Mouse (Mus musculus) liver, embryonic 14.5 days (tissue): ENCODE data around the gene Gnaq. TPM values are rescaled to one million over a fixed set of nuclear protein-coding genes. Genes with fewer than 3 reads are reported as not detected.

Experiments used
- ATAC-seq: fragments of 200-750 bp; cut with Nextera tagmentation; 2 replicates; pipeline ENCODE4 v1.8.0; 2017; ENCODE audit warnings: moderate number of reproducible peaks, mild to moderate bottlenecking, moderate library complexity; ENCODE audit not compliant: insufficient read depth
- DNase-seq, 3 experiments: peaks; one replicate each; pipeline ENCODE4 v3.0.0-alpha.2; 2012 to 2013; ENCODE audit warnings: low read depth in 3 of 3, low spot score in 3 of 3
- H3K27ac ChIP-seq: fragments of 300-500 bp; sonication (generic); 2 replicates; pipeline ENCODE4 v1.5.1; 2014; ENCODE audit warnings: moderate library complexity, mild to moderate bottlenecking, control low read depth, inconsistent platforms
- H3K27me3 ChIP-seq: fragments of 300-500 bp; sonication (generic); 2 replicates; pipeline ENCODE4 v1.6.1; 2014; ENCODE audit warnings: mild to moderate bottlenecking, low read length, moderate library complexity; ENCODE audit not compliant: control insufficient read depth, insufficient read depth
- H3K36me3 ChIP-seq: fragments of 300-500 bp; sonication (generic); replicated peaks from 2 replicates; pipeline ENCODE4 v1.6.1; 2014; ENCODE audit warnings: low read depth; ENCODE audit not compliant: control insufficient read depth, insufficient read depth
- H3K4me1 ChIP-seq, 2 experiments: fragments of 200-500 bp in 1 of 2; fragments of 300-500 bp in 1 of 2; sonication (generic) in 1 of 2; replicated peaks; 2 replicates each; pipeline ENCODE4 v1.6.1; 2012 to 2014; ENCODE audit warnings: antibody characterized with exemption in 1 of 2, inconsistent platforms in 1 of 2, low read length in 1 of 2; ENCODE audit not compliant: control insufficient read depth in 2 of 2, insufficient read depth in 2 of 2
- H3K4me2 ChIP-seq: fragments of 300-500 bp; sonication (generic); 2 replicates; pipeline ENCODE4 v1.6.1; 2014; ENCODE audit warnings: low read depth, mild to moderate bottlenecking, control low read depth, moderate library complexity
- H3K4me3 ChIP-seq, 2 experiments: fragments of 200-500 bp in 1 of 2; fragments of 300-500 bp in 1 of 2; sonication (generic) in 1 of 2; 2 replicates each; pipeline ENCODE4 v1.5.1; 2012 to 2014; ENCODE audit warnings: low read depth in 2 of 2, low read length in 2 of 2, mild to moderate bottlenecking in 2 of 2, control low read depth in 1 of 2, inconsistent platforms in 1 of 2, moderate library complexity in 1 of 2; ENCODE audit not compliant: insufficient read depth in 1 of 2
- H3K9ac ChIP-seq: fragments of 300-500 bp; sonication (generic); replicated peaks from 2 replicates; pipeline ENCODE4 v1.6.1; 2014; ENCODE audit warnings: mild to moderate bottlenecking, control low read depth, moderate library complexity
- H3K9me3 ChIP-seq: fragments of 300-500 bp; sonication (generic); 2 replicates; pipeline ENCODE4 v1.6.1; 2016; ENCODE audit warnings: low read length, mixed read lengths; ENCODE audit not compliant: control insufficient read depth
- CTCF ChIP-seq: IDR thresholded peaks from 2 replicates; pipeline ENCODE4 v1.5.1; 2016; ENCODE audit warnings: antibody characterized with exemption, low read depth, control low read depth
- EP300 ChIP-seq: IDR thresholded peaks from 2 replicates; pipeline ENCODE4 v1.6.1; 2016; ENCODE audit warnings: antibody characterized with exemption, low read depth
- WGBS: fragments of 180-500 bp; shearing (Covaris S2); extraction: QIAGEN DNeasy Blood & Tissue Kit; methylation state at CpG from one replicate; pipeline ENCODE4 v1.1.7; 2014; ENCODE audit not compliant: insufficient replicate concordance; 5-methylcytosine and 5-hydroxymethylcytosine counted together
- polyA plus RNA-seq, 2 experiments: library from polyadenylated mRNA; depleted of rRNA in 1 of 2; stranded (reverse) in 1 of 2; unstranded in 1 of 2; fragments of >200 nt; fragmentation: Nextera tagmentation in 1 of 2; extraction: Ambion mirVana in 1 of 2; gene quantifications; 2 replicates each; pipeline versions ENCODE4 v1.2.1 to v1.2.3; 2012 to 2014

The Gnaq gene
- polyA plus RNA-seq, 2 experiments: 1.7 to 2.7 TPM

DNA sequence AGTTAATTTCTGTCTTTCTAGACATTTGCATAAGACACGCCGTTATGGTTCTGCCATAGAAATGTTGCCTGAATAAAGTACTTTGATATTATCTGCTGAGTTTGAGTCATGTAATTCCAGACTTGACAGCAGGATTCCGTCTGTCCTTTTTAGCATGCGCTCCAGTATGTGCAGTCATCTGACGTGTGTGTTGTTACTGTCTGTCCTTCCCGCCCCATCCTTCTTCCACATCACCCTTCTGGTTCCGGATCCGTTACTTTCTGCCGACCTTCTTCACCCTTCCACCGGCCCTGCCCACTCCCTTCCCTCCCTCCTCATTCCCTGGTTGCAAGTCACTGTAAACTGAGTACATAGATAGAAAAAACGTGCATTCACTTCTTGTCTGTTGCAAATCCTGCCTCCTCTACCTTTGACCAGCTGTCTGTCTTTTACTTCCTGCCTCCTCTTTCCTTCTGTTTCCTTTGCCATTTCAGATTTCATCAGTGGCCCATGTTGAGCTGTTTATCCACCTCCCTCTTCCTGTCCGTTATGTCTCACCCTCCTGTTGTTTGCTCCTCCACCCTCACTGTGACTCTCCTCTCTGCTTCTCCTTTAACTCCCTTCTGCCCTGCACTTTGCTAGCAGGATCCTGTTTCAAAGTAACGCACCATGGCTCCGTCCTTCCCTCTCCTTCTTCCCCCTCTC, 185.6 kb downstream of the Gnaq start:
- H3K27me3 ChIP-seq: no peaks in the 10 kb centered on the region
- 29% methylated on average over 14 of the region's 14 CpGs for WGBS
- no peaks in the 10 kb centered on the region for H3K9me3 ChIP-seq
- no peak overlapping the region for H3K9ac ChIP-seq
- no peak overlapping the region for H3K27ac ChIP-seq
- ATAC-seq: no peak
- peaks cover 0 to 8% of the 10 kb centered on the region in 2 experiments; a peak in 2 of 4 replicates for H3K4me1 ChIP-seq
- H3K4me2 ChIP-seq: no peak overlapping the region
- no peaks in the 10 kb centered on the region for H3K36me3 ChIP-seq
- H3K4me3 ChIP-seq: no peak overlapping the region
- TF ChIP-seq EP300 (no peak), CTCF (no peak)
- DNase-seq: no peak

GRCm38 (mm10) chr19:16319986-16320385, 187.4 kb downstream of the Gnaq start:
- no peak overlapping the region for H3K9ac ChIP-seq
- no peaks in the 10 kb centered on the region for H3K36me3 ChIP-seq
- H3K27me3 ChIP-seq: no peaks in the 10 kb centered on the region
- peaks cover 0 to 8% of the 10 kb centered on the region in 2 experiments; a peak in 2 of 4 replicates for H3K4me1 ChIP-seq
- no peaks in the 10 kb centered on the region for H3K9me3 ChIP-seq
- no peak overlapping the region for H3K4me3 ChIP-seq
- DNase-seq: no peak
- 50% methylated on average over 7 of the region's 7 CpGs for WGBS
- no peak for ATAC-seq
- TF ChIP-seq CTCF: no peak
- no peak for TF ChIP-seq EP300
- H3K4me2 ChIP-seq: no peak overlapping the region
- no peak overlapping the region for H3K27ac ChIP-seq

DNA sequence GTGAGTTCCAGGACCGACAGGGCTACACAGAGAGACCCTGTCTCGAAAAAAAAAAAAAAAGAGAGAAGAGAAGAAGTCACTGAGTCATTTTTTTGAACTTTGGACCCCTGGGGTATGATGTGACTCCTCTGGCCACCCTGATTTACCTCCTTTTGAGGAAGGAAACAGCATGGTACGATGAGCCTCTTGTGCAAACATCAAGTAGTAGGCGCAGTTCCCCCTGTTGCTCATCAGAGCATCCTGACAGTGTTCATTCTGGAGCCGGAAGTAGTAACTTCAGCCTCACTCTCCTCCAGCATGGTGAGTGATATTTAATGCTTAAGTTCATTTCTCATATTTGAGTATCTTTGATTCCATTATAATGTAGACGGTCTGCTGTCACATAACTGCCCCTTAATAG, 190.4 kb downstream of the Gnaq start:
- H3K9me3 ChIP-seq: no peaks in the 10 kb centered on the region
- ATAC-seq (no peak), DNase-seq (peak in 1 of 3 experiments; percentile 20)
- H3K27ac ChIP-seq: no peak overlapping the region
- TF ChIP-seq CTCF (no peak), EP300 (no peak)
- no peaks in the 10 kb centered on the region for H3K36me3 ChIP-seq
- H3K9ac ChIP-seq: no peak overlapping the region
- H3K4me1 ChIP-seq: peaks cover 0 to 6% of the 10 kb centered on the region in 2 experiments; a peak in 2 of 4 replicates
- no peak overlapping the region for H3K4me2 ChIP-seq
- H3K27me3 ChIP-seq: no peaks in the 10 kb centered on the region
- 49% methylated on average over 6 of the region's 6 CpGs for WGBS
- no peak overlapping the region for H3K4me3 ChIP-seq

GRCm38 (mm10) chr19:16324239-16324638, 191.6 kb downstream of the Gnaq start:
- H3K4me1 ChIP-seq: peaks cover 0 to 2% of the 10 kb centered on the region in 2 experiments; a peak in 1 of 4 replicates
- no peak overlapping the region for H3K27ac ChIP-seq
- WGBS: 79% methylated on average over 3 of the region's 3 CpGs
- no peak for ATAC-seq
- no peak for DNase-seq
- no peaks in the 10 kb centered on the region for H3K36me3 ChIP-seq
- no peak overlapping the region for H3K4me3 ChIP-seq
- H3K9ac ChIP-seq: no peak overlapping the region
- H3K9me3 ChIP-seq: no peaks in the 10 kb centered on the region
- H3K4me2 ChIP-seq: no peak overlapping the region
- TF ChIP-seq CTCF: no peak
- TF ChIP-seq EP300: no peak
- no peaks in the 10 kb centered on the region for H3K27me3 ChIP-seq

- Histone ChIP-seq H3K4me3 (no peak overlapping the region), H3K4me1 (peaks cover 0 to 2% of the 10 kb centered on the region in 2 experiments; a peak in 1 of 4 replicates), H3K9me3 (no peaks in the 10 kb centered on the region), H3K36me3 (no peaks in the 10 kb centered on the region), H3K9ac (no peak overlapping the region), H3K4me2 (no peak overlapping the region), H3K27me3 (no peaks in the 10 kb centered on the region), H3K27ac (no peak overlapping the region)
- TF ChIP-seq EP300 (no peak), CTCF (no peak)
- no peak for ATAC-seq
- peak in 2 of 3 experiments; percentile 9 to 27 for DNase-seq
- 34% methylated on average over 8 of the region's 8 CpGs for WGBS
These were observed 193.3 kb downstream of the Gnaq start for GRCm38 (mm10) chr19:16325911-16326310.
